Mouse (Mus musculus): ENCODE measurements around the gene Mrgprh.
"Not testable (repeated sequence)": the region's sequence is repeated elsewhere in the genome, so short reads cannot be mapped to it uniquely, and the experiment has no call there.

Gene Mrgprh

GRCm38 (mm10) chr17:12866853-12867252 is 9.0 kb upstream of the Mrgprh start:
- in situ Hi-C loops (cut with MboI, MseI), result no loop called here

- in situ Hi-C loops (cut with MboI, MseI), result no loop called here
Observed at GRCm38 (mm10) chr17:12868043-12868442, 7.8 kb upstream of the Mrgprh start, which contains the start of gene Mas1. TSS of gene Mas1 (minus strand) at chr17:12868143.

- in situ Hi-C loops (cut with MboI, MseI), result no loop called here
Observed at GRCm38 (mm10) chr17:12868640-12869039, 7.2 kb upstream of the Mrgprh start.

GRCm38 (mm10) chr17:12872275-12873028 is 3.4 kb upstream of the Mrgprh start:
- in situ Hi-C loops (cut with MboI, MseI), result no loop called here

GRCm38 (mm10) chr17:12880178-12880577 is 4.3 kb downstream of the Mrgprh start:
- in situ Hi-C loops (cut with MboI, MseI), result loop anchor here (10.0 kb wide), 1 partner anchor 295 kb away; no protein-coding TSS in a partner anchor

- in situ Hi-C loops (cut with MboI, MseI), result loop anchor here (10.0 kb wide), 1 partner anchor 294 kb away; no protein-coding TSS in a partner anchor
Observed at GRCm38 (mm10) chr17:12881216-12881615, 5.4 kb downstream of the Mrgprh start.

GRCm38 (mm10) chr17:12886620-12887019 is 10.8 kb downstream of the Mrgprh start:
- in situ Hi-C loops (cut with MboI, MseI), result loop anchor here (10.0 kb wide), 1 partner anchor 288 kb away; no protein-coding TSS in a partner anchor

- in situ Hi-C loops (cut with MboI, MseI), result loop anchor here (10.0 kb wide), 1 partner anchor 288 kb away; no protein-coding TSS in a partner anchor
Observed at GRCm38 (mm10) chr17:12887021-12887775, 11.4 kb downstream of the Mrgprh start.

GRCm38 (mm10) chr17:12891054-12891453 is 15.2 kb downstream of the Mrgprh start:
- in situ Hi-C loops (cut with MboI, MseI), result no loop called here

GRCm38 (mm10) chr17:12892033-12892432 is 16.2 kb downstream of the Mrgprh start:
- in situ Hi-C loops (cut with MboI, MseI), result no loop called here

- in situ Hi-C loops (cut with MboI, MseI), result no loop called here
Observed at GRCm38 (mm10) chr17:12897674-12898073, 21.8 kb downstream of the Mrgprh start.

- in situ Hi-C loops (cut with MboI, MseI), result not testable (repeated sequence)
Observed at GRCm38 (mm10) chr17:12898607-12899006, 22.8 kb downstream of the Mrgprh start.

GRCm38 (mm10) chr17:12902291-12902690 is 26.5 kb downstream of the Mrgprh start:
- in situ Hi-C loops (cut with MboI, MseI), result no loop called here

GRCm38 (mm10) chr17:12903372-12904333 is 27.8 kb downstream of the Mrgprh start:
- in situ Hi-C loops (cut with MboI, MseI), result no loop called here

- in situ Hi-C loops (cut with MboI, MseI), result no loop called here
Observed at GRCm38 (mm10) chr17:12904349-12904748, 28.5 kb downstream of the Mrgprh start.

- in situ Hi-C loops (cut with MboI, MseI), result no loop called here
Observed at GRCm38 (mm10) chr17:12905810-12906209, 30.0 kb downstream of the Mrgprh start.

- in situ Hi-C loops (cut with MboI, MseI), result no loop called here
Observed at GRCm38 (mm10) chr17:12906436-12906835, 30.6 kb downstream of the Mrgprh start.

- in situ Hi-C loops (cut with MboI, MseI), result loop anchor here (5.0 to 10.0 kb wide), 2 partner anchors 32 to 775 kb away; partner anchors contain the start of gene Mrgprh
Observed at GRCm38 (mm10) chr17:12909361-12910280, 33.8 kb downstream of the Mrgprh start, which contains the start of gene Pnldc1. TSS of gene Pnldc1 (minus strand) at chr17:12910230.

GRCm38 (mm10) chr17:12910391-12910790 is 34.6 kb downstream of the Mrgprh start:
- in situ Hi-C loops (cut with MboI, MseI), result loop anchor here (5.0 to 10.0 kb wide), 2 partner anchors 33 to 774 kb away; partner anchors contain the start of gene Mrgprh

GRCm38 (mm10) chr17:12915488-12915880 is 39.6 kb downstream of the Mrgprh start, which contains the start of gene Tcp1:
TSS of gene Tcp1 (plus strand) at chr17:12915701.
- in situ Hi-C loops (cut with MboI, MseI), result loop anchor here (10.0 kb wide), 1 partner anchor 769 kb away; no protein-coding TSS in a partner anchor

Data from regulatory T cell (primary cell).